Mouse (Mus musculus) Patski (cell line): ENCODE data around the gene Mapk8ip2. TPM values are rescaled to one million over a fixed set of nuclear protein-coding genes. Genes with fewer than 3 reads are reported as not detected.

ENCODE experiments used
- ATAC-seq: fragments of 100-300 bp; one replicate; pipeline ENCODE4 v1.8.0; 2021
- CTCF ChIA-PET: fragments of 350-600 bp; sonication (Branson Sonifier 250); formaldehyde crosslinking; loops from one replicate; lab custom pipeline; 2022; ENCODE audit warnings: inconsistent platforms; lab: Charles Lee
- POLR2A ChIA-PET: fragments of 350-600 bp; sonication (Branson Sonifier 250); formaldehyde crosslinking; loops from one replicate; lab custom pipeline; 2022; ENCODE audit warnings: antibody characterized with exemption, inconsistent platforms; lab: Charles Lee
- DNase-seq: peaks from one replicate; pipeline ENCODE4 v3.0.0-alpha.2; 2011; ENCODE audit warnings: low read depth, low spot score
- H3K27me3 ChIP-seq: fragments of 371-371 bp; one replicate; pipeline ENCODE4 v1.5.1; 2021
- CTCF ChIP-seq: fragments of 100-300 bp; IDR thresholded peaks from one replicate; pipeline ENCODE4 v1.5.1; 2021
- in situ Hi-C: fragments of 300-500 bp; cut with MboI; formaldehyde crosslinking; loops from 3 replicates; pipeline ENCODE4 v1.11.1; 2018; ENCODE audit warnings: low pct_unique_long_range_greater_than_20kb, mixed read lengths
- polyA plus RNA-seq: library from polyadenylated mRNA; unstranded; gene quantifications from one replicate; pipeline ENCODE4 v1.2.3, GENCODE M21; 2021

Mapk8ip2 gene
- polyA plus RNA-seq, 1 experiment from 2014 or later: 0.17 TPM

- ChIA-PET POLR2A (no interaction called here), CTCF (no interaction called here)
- peaks cover 46% of the 10 kb centered on the region for H3K27me3 ChIP-seq
- TF ChIP-seq CTCF: no peak
- ATAC-seq: peak; percentile 44
- DNase-seq: no peak
- in situ Hi-C loops: no loop called here
Measured at GRCm38 (mm10) chr15:89452906-89453864, 528 bp upstream of the Mapk8ip2 start.

GRCm38 (mm10) chr15:89454857-89455256, 1.1 kb downstream of the Mapk8ip2 start:
- ChIA-PET CTCF (interaction anchor here (0.9 kb wide), 1 partner anchor 10 kb away, joined by 3 read pairs; no protein-coding TSS in a partner anchor), POLR2A (no interaction called here)
- in situ Hi-C loops: no loop called here
- DNase-seq: no peak
- H3K27me3 ChIP-seq: peaks cover 53% of the 10 kb centered on the region
- no peak for TF ChIP-seq CTCF
- ATAC-seq: no peak

GRCm38 (mm10) chr15:89455642-89456041, 1.9 kb downstream of the Mapk8ip2 start:
- DNase-seq (no peak), ATAC-seq (no peak)
- POLR2A ChIA-PET: no interaction called here
- in situ Hi-C loops: no loop called here
- CTCF ChIA-PET: no interaction called here
- no peak for TF ChIP-seq CTCF
- H3K27me3 ChIP-seq: peaks cover 56% of the 10 kb centered on the region

- CTCF ChIA-PET: interaction anchor here (1.2 kb wide), 1 partner anchor 17 kb away, joined by 3 read pairs; no protein-coding TSS in a partner anchor
- DNase-seq (no peak), ATAC-seq (no peak)
- in situ Hi-C loops: no loop called here
- POLR2A ChIA-PET: interaction anchor here (0.7 kb wide), 1 partner anchor 596 kb away, joined by 3 read pairs; no protein-coding TSS in a partner anchor
- H3K27me3 ChIP-seq: peaks cover 62% of the 10 kb centered on the region
- TF ChIP-seq CTCF: no peak
Measured at GRCm38 (mm10) chr15:89458942-89459341, 5.2 kb downstream of the Mapk8ip2 start.

- CTCF ChIA-PET: interaction anchor here (1.2 kb wide), 1 partner anchor 18 kb away, joined by 3 read pairs; no protein-coding TSS in a partner anchor
- POLR2A ChIA-PET: no interaction called here
- H3K27me3 ChIP-seq: peaks cover 66% of the 10 kb centered on the region
- no peak for DNase-seq
- no peak for ATAC-seq
- in situ Hi-C loops: no loop called here
- TF ChIP-seq CTCF: no peak
Measured at GRCm38 (mm10) chr15:89459821-89460220, 6.1 kb downstream of the Mapk8ip2 start.

GRCm38 (mm10) chr15:89460298-89460697, 6.6 kb downstream of the Mapk8ip2 start:
- in situ Hi-C loops: no loop called here
- POLR2A ChIA-PET: no interaction called here
- DNase-seq (no peak), ATAC-seq (no peak)
- CTCF ChIA-PET: interaction anchor here (1.2 kb wide), 1 partner anchor 18 kb away, joined by 3 read pairs; no protein-coding TSS in a partner anchor
- TF ChIP-seq CTCF: no peak
- H3K27me3 ChIP-seq: peaks cover 66% of the 10 kb centered on the region

- POLR2A ChIA-PET: no interaction called here
- CTCF ChIA-PET: no interaction called here
- no peak for ATAC-seq
- in situ Hi-C loops: no loop called here
- DNase-seq: no peak
- H3K27me3 ChIP-seq: peaks cover 64% of the 10 kb centered on the region
- TF ChIP-seq CTCF: no peak
Measured at GRCm38 (mm10) chr15:89461321-89461720, 7.6 kb downstream of the Mapk8ip2 start.

- in situ Hi-C loops: no loop called here
- TF ChIP-seq CTCF: no peak
- ChIA-PET CTCF (no interaction called here), POLR2A (no interaction called here)
- H3K27me3 ChIP-seq: peaks cover 56% of the 10 kb centered on the region
- DNase-seq (no peak), ATAC-seq (no peak)
Measured at GRCm38 (mm10) chr15:89462176-89462575, 8.5 kb downstream of the Mapk8ip2 start.

- POLR2A ChIA-PET: no interaction called here
- DNase-seq (no peak), ATAC-seq (no peak)
- no peak for TF ChIP-seq CTCF
- CTCF ChIA-PET: no interaction called here
- peaks cover 42% of the 10 kb centered on the region for H3K27me3 ChIP-seq
- in situ Hi-C loops: no loop called here
Measured at GRCm38 (mm10) chr15:89463334-89464235, 9.9 kb downstream of the Mapk8ip2 start.

GRCm38 (mm10) chr15:89465052-89465451, 11.3 kb downstream of the Mapk8ip2 start:
- DNase-seq (no peak), ATAC-seq (no peak)
- H3K27me3 ChIP-seq: peaks cover 29% of the 10 kb centered on the region
- TF ChIP-seq CTCF: no peak
- CTCF ChIA-PET: no interaction called here
- POLR2A ChIA-PET: no interaction called here
- in situ Hi-C loops: no loop called here
